Mouse (Mus musculus) gastrocnemius, postnatal 10 days (tissue): ENCODE results near the gene E130208F15Rik. TPM values are rescaled to one million over a fixed set of nuclear protein-coding genes. Genes with fewer than 3 reads are reported as not detected.

ENCODE experiments used
- DNase-seq: peaks from one replicate; pipeline ENCODE4 v3.0.0; 2021; ENCODE audit warnings: mixed read lengths
- total RNA-seq, 2 experiments: library from RNA; stranded (reverse); gene quantifications; 2 replicates each; pipeline ENCODE4 v1.2.3; 2021

Gene E130208F15Rik
- total RNA-seq, 2 experiments from 2014 or later = 1.0 to 1.2 TPM

DNA sequence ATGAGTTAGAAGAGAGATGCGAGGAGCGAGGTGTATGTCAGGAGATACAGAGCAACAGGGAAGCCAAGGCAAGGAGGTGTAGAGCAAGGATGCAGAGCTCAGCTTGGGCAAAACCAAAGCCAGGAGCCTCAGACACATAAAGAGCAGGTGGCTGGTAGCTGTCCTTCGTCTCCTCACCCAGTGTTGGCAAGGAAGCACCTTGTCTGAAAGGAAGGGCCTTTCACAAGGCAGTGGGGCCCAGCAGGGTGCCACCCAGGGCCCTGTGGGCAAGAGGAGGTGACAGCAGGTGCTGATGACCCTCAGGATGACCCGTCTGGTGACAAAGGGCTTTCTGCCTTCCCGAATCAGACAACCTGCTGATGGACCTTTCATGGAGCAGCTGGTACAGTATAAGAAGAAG, 13.0 kb downstream of the E130208F15Rik start:
- no peak for DNase-seq

DNA sequence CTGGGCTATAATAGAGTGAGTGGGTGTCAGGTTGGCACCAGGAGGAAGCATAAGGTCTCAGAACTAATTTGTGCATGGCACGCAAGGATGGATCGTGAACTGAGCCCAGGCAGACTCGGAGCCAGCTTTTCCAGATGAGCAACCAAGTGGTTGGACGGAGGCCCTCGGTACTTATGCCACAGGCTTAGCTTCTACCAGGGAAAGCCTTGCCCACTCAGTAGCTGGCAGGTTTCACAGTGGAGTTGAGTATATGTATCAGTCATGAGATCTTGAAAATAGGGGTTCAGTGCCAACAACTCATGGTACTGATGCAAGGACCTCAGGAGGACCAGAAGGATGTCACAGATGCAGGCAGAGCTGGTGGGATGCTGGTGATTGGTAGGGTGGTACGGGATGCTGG, 14.1 kb downstream of the E130208F15Rik start:
- no peak for DNase-seq

DNA sequence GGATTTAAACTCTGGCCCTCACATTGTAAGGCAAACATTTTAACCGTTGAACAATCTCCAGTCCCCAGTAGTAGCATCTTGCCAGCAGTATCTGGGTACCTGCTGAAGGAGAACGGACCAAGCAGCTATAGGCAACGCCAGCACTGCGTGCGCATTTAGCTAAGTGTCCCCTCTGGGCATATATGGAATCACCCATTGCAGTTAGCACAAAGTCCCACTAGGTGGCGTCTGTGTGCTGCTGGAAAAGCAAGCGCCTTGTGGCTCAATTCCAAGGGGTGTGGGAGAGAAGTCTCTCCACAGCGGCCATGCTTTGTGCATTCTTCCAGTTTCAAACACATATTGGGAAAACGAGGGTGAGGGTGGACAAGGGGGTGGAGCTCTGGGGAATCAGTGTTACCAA, 14.8 kb downstream of the E130208F15Rik start:
- DNase-seq = peak; percentile 88

DNA sequence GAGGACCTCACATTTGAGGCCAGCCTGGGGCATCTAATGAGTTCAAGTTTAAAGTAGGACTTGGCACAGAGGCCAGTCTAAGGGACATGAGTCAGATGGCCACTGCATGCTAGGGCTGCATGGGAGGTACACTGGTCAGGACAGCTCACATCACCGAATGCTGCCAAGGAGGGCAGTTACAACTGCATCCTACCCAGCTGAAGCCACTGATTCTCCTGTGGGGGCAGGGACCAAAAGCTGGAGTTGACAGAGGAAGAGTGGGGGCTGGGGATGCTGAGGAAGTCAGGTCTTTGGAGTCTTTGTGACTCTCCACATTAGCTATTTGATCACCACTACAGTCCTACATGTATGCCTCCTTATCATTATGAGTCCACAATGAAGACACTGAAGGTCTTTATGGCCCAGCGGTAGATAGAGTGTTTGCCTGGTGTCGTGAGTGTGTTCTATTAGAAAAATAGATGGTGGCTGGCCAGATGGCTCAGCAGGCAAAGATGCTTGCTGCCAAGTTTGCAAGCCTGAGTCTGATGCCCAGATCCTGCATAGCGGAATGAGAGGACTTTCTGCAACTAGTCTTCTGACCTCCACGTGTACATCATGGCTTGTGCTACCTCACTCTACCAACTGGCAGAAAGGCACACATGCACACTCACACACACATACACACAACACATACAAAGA, 18.0 kb downstream of the E130208F15Rik start:
- no peak for DNase-seq

DNA sequence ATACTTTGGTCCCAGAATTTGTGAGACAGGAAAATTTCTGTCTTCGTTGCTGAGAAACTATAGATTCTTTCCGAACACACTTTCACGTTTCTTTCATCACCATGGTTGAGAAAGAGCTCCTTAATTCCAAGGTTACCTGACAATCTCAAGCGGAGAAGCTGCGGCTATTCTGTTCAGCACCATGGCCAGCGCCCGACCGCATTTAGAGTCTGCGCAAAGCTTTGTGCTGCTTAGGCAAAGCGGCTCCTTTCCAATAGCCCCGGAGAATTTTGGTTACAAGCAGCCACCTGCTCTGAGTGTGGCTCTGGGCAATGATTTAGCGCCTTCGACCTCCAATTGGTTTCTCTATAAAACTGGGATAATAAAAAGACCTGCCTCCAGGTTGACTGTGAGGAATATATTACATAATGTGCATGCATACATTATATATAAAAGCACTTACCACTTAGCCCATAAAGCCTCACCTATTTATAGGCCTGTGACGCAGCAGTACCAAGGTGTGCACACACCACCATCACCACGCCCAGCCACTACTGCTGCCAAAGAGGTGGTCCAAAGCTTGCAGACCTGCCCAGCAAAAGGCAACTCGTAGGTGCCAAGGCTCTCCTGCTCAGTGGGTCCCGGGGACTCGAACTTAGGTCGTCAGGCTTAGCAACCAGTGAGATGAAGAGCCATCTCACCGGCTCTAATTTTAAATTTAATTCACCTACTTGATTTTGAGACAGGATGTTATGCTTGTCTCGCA, 25.3 kb downstream of the E130208F15Rik start:
- peak; percentile 75 for DNase-seq

DNA sequence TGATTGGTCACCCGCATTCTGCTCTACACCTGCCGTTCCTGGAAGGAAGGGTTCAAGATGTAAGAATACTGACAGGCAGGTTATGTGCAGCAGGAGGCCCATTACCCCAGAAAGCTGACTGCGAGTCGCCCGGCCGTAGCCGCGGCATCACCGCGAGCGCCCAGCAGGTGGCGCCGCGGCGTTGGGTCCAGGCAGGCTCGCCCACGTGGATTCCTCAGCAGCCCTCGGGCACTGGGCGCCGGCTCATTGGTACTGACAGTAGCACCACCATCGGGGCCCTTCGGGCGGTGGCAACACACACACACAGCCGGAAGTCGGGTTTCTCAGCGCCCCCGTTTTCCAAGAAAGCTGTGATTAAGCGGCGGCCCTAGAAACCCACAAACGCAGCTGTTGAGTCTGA, 26.3 kb downstream of the E130208F15Rik start:
- peak; percentile 66 for DNase-seq

DNA sequence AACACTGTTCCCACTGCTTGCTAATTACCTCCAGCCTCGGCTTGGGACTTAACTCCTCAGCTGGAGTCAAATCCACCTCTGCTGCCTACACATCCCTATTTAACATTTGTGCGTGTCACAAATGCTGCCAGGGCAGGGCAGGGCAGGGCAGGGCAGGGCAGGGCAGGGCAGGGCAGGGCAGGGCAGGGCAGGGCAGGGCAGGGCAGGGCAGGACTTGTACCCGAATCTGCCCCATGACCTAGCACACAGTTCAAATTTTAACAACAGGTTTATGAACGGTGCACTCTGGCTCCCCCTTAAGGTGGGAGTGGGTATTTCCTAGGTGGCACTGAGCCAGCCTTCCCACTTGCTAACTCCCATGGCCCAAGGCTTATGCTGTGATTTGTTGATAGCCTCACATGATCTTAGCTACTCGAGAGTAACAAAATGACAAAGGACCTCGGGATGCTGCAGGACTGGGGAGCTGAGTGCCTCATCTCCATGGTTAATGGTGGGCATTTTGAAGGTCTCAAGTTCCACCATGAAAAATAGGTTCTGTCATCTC, 31.8 kb downstream of the E130208F15Rik start:
- peak; percentile 74 for DNase-seq

DNA sequence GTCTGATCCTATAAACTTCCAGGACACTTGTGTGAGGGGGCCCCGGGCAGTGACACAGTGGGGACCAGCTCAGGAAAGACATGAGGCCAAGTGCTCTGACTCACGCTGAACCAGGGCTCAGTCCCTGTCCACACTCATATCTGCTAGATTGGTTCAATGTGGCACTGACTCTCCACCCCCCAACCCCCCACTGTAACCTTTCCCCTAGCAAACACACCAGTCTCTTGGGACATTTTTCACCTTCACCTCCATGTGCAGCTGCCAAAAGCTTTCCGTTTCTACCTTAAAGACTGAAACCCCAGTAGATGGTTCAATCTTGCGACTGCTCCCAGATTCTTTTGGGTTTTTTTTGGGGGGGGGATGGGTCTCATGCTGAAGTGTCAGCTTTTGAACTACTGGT, 32.5 kb downstream of the E130208F15Rik start:
- DNase-seq = no peak

DNA sequence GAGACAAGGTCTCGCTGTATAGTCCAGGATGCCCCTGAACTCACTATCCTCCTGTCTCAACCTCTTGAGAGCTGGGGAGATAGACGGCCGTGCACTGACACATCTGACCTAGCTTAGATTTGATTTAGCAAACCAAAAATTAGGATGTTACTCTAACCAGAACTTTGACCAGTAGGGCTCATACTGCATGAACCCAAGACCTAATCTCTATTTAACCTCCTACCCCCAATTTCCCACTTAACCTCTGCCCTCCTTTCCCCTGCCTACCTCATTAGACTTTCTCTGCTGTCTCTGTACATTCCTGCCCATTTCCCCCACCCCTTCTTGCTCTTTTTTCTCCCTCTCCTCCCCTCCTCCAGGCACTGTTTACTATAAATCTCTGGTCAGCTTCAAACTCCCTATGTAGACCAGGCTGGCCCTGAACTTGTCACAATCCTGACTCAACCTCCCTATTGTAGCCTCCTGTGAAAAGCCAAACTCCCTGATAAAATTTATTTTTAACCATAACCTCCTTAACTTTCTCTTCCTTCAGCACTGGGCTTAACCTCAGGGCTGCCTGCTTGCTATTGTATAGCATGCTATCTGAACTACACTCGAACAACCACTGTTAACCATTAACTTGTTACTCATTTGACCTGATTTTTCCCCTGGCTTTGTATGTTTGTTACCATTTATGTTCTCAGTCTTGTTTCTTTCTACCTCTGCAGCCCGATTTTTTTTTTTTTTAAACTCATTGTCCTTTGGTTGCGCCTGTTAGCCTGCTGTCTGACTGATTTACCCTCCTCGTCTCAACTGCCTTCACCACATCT, 37.0 kb downstream of the E130208F15Rik start:
- no peak for DNase-seq

DNA sequence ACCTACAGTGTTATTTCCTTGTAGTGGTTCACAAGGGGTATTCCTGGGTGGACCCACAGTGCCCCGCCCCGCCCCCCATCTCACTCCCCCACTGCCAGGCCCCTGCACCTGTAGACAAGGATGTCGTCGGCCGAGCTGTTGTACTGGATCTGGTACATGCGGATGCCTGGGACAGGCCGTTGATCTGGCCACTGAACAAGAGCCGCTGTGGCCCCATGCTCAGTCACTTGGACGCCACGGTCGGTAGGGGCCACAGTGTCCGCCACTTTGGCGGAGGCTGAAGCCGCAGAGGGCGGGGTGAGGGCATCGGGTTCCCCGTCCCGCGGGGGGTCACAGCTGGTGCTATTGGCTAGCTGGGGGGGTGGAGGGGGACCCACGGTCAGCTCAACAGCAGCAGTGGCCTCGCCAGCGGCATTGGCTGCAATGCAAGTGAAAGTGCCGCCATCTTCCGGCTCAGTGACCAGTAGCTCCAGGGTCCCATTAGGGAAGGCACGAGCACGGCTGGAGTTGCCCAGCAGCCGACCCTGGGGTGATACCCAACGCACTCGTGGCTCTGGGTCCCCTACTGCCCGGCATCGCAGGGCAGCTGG, 37.8 kb downstream of the E130208F15Rik start:
- DNase-seq = no peak

DNA sequence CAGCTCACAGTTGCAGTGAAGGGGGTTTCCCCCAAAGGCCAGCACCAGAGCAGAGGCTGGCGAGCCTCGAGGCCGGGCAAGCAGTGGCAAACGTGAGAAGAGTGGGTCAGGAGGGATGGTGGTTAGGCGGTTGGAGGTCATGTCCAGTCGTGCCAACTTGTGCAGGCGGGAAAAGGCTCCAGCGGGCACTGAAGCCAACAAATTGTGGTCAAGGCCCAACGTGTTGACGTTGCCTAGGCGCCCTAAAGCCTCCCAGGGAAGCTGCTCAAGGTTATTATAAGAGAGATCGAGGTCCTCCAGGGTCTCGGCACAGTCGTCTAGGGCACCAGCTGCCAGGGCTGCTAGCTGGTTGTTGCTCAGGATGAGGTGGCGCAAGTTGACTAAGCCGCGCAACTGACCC, 38.5 kb downstream of the E130208F15Rik start:
- no peak for DNase-seq

DNA sequence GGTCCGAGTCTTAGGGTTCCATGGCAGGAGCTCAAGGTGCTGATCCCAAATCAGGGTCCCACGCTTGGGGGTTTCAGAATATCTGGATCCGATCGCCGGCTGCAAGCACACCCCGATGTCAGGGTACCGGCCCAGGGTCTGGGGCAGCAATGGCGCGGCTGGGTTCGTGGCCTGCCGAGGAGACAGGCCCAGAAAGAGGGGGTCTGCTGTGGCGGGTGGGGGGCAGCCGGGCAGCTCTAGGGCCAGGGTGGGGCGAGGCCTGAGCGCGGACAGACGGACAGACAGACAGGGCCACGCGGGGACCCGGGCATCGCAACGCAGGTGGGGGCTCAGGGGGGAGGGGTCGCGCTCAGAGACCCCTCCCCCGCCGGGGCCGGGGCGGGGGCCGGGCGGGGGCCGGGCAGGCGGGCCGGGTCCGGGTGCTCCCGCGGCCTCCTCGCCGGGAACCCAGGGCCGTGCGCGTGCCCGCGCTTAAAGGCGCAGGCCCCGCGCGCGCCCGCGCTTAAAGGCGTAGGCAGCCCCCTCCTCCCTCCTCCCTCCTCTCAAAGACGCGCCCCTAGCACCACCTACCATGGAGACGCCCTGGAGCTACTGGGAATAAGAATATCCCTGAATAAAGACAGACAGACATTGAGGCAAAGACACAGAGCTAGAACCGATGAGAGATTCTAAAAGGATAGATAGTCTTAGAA, 41.3 kb downstream of the E130208F15Rik start, which contains the start of gene Lrfn3:
Lrfn3 (minus strand) TSS at position 121 of the 692 bp plus-strand sequence.
- DNase-seq = peak; percentile 46

DNA sequence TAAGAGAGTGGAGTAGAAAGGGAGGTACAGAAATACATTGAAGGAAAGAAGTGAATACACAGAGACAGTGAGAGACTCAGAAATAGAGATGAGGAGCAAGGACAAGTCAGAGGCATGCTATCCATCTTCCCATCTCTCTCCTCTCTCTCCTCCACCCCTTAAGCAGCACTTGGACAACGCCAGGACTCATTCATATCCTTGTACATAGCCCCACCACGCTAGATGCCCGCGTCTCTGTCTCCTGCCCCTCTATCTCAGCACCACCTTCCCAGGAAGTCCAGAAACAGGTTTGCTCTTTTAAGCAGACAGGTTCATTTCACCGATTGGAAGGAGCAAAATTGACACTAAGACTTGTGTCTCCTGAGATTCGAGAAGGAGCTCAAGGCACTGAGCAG, 41.8 kb downstream of the E130208F15Rik start:
- no peak for DNase-seq

DNA sequence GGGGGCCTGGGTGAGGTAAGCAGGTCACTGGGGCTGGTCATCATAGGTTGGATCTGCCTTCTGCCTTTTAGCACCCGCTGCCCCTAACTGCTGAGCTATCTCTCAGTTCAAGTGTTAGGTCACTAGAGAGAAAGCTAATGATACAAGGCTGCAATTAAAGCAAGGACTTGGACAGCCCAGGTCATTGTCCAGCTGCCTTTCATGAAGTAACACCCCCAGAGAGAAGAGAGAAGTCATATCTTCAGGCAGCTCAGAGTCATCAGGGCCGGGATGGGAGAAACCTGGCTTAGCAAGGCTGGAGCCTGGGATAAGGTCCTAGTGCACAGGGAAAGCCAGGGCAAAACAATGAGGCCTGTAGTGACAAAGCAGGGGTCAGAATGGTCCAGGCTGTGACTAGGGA, 45.9 kb downstream of the E130208F15Rik start:
- DNase-seq = no peak

Other genes starting within 250 kb of the E130208F15Rik start
- 1 to 10 TPM in 1 of 2 experiments, under 1 TPM in 1; 0.52 to 1.2 TPM for gene Zfp82, start 248.8 kb upstream of the E130208F15Rik start, total RNA-seq
- gene Gm26920, start 231.3 kb upstream of the E130208F15Rik start, total RNA-seq = 1 to 10 TPM in 1 of 2 experiments, under 1 TPM in 1; 0.33 to 1.8 TPM
- 1 to 10 TPM; 2.0 to 3.2 TPM for gene Zfp566, start 231.2 kb upstream of the E130208F15Rik start, total RNA-seq
- gene Zfp260, start 227.0 kb upstream of the E130208F15Rik start, total RNA-seq = 10 to 100 TPM; 35.2 to 46.9 TPM
- gene Zfp382, start 199.8 kb upstream of the E130208F15Rik start, total RNA-seq = 1 to 10 TPM; 2.6 to 4.8 TPM
- gene Zfp146, start 152.0 kb upstream of the E130208F15Rik start, total RNA-seq = 10 to 100 TPM; 34.6 to 40.3 TPM
- gene Cox7a1, start 137.6 kb upstream of the E130208F15Rik start, total RNA-seq = 100 to 1,000 TPM; 630 to 723 TPM
- gene Capns1, start 122.9 kb upstream of the E130208F15Rik start, total RNA-seq = 100 to 1,000 TPM; 314 to 330 TPM
- 10 to 100 TPM; 71.9 to 80.7 TPM for gene Polr2i, start 89.8 kb upstream of the E130208F15Rik start, total RNA-seq
- 10 to 100 TPM; 42.8 to 47.0 TPM for gene Tbcb, start 89.5 kb upstream of the E130208F15Rik start, total RNA-seq
- gene Ovol3, start 86.0 kb upstream of the E130208F15Rik start, total RNA-seq = under 1 TPM in 1 of 2 experiments, not detected in 1; 0.77 TPM
- gene Thap8, start 41.6 kb upstream of the E130208F15Rik start, total RNA-seq = under 1 TPM; 0.32 to 0.38 TPM
- gene Wdr62, start 41.3 kb upstream of the E130208F15Rik start, total RNA-seq = 1 to 10 TPM; 4.9 to 5.9 TPM
- 10 to 100 TPM; 22.2 to 26.5 TPM for gene Clip3, start 30.0 kb upstream of the E130208F15Rik start, total RNA-seq
- gene Alkbh6, start 13.0 kb upstream of the E130208F15Rik start, total RNA-seq = 10 to 100 TPM; 18.3 to 18.6 TPM
- gene Syne4, start 6.9 kb upstream of the E130208F15Rik start, total RNA-seq = 1 to 10 TPM; 1.8 TPM
- gene Sdhaf1, start 2.2 kb downstream of the E130208F15Rik start, total RNA-seq = 10 to 100 TPM; 10.3 to 11.5 TPM
- 1 to 10 TPM; 1.6 to 3.1 TPM for gene Lrfn3, start 41.0 kb downstream of the E130208F15Rik start, total RNA-seq
- gene Tyrobp, start 92.0 kb downstream of the E130208F15Rik start, total RNA-seq = 10 to 100 TPM; 11.9 to 22.2 TPM
- under 1 TPM; 0.66 to 0.72 TPM for gene Hcst, start 98.1 kb downstream of the E130208F15Rik start, total RNA-seq
- gene Nfkbid, start 100.0 kb downstream of the E130208F15Rik start, total RNA-seq = under 1 TPM; 0.14 to 0.45 TPM
- gene Aplp1, start 123.8 kb downstream of the E130208F15Rik start, total RNA-seq = 1 to 10 TPM; 3.3 to 4.4 TPM
- not detected for gene Kirrel2, start 135.9 kb downstream of the E130208F15Rik start, total RNA-seq
- gene Nphs1, start 136.6 kb downstream of the E130208F15Rik start, total RNA-seq = not detected
- not detected for gene Prodh2, start 171.9 kb downstream of the E130208F15Rik start, total RNA-seq
- 1 to 10 TPM; 3.2 to 4.8 TPM for gene Arhgap33, start 213.3 kb downstream of the E130208F15Rik start, total RNA-seq
- 100 to 1,000 TPM; 304 to 323 TPM for gene Hspb6, start 230.4 kb downstream of the E130208F15Rik start, total RNA-seq
- gene Proser3, start 230.6 kb downstream of the E130208F15Rik start, total RNA-seq = 1 to 10 TPM; 3.8 to 6.2 TPM
- 10 to 100 TPM; 11.0 to 16.3 TPM for gene Lin37, start 238.1 kb downstream of the E130208F15Rik start, total RNA-seq
- 10 to 100 TPM; 56.3 to 57.5 TPM for gene U2af1l4, start 241.6 kb downstream of the E130208F15Rik start, total RNA-seq
- gene Gm49396, start 241.6 kb downstream of the E130208F15Rik start, total RNA-seq = 1 to 10 TPM; 1.5 to 2.3 TPM
- gene Psenen, start 241.9 kb downstream of the E130208F15Rik start, total RNA-seq = 100 to 1,000 TPM in 1 of 2 experiments, 10 to 100 TPM in 1; 93.7 to 104 TPM
- 1 to 10 TPM; 1.4 to 2.3 TPM for gene Igflr1, start 243.7 kb downstream of the E130208F15Rik start, total RNA-seq